Mouse (Mus musculus) cortical plate, adult 2 months (tissue): ENCODE results near the gene Six2.

Source experiments
- CTCF ChIP-seq: fragments of 200-500 bp; IDR thresholded peaks from 2 replicates; pipeline ENCODE4 v1.5.1; 2011; ENCODE audit warnings: mild to moderate bottlenecking, control low read depth, low read length; ENCODE audit not compliant: insufficient read depth; ENCODE audit errors: extremely low read depth
- POLR2A ChIP-seq: fragments of 200-500 bp; IDR thresholded peaks from 2 replicates; pipeline ENCODE4 v1.6.1; 2011; ENCODE audit warnings: mild to moderate bottlenecking, low read length, control low read depth; ENCODE audit not compliant: insufficient read depth; ENCODE audit errors: extremely low read depth

DNA sequence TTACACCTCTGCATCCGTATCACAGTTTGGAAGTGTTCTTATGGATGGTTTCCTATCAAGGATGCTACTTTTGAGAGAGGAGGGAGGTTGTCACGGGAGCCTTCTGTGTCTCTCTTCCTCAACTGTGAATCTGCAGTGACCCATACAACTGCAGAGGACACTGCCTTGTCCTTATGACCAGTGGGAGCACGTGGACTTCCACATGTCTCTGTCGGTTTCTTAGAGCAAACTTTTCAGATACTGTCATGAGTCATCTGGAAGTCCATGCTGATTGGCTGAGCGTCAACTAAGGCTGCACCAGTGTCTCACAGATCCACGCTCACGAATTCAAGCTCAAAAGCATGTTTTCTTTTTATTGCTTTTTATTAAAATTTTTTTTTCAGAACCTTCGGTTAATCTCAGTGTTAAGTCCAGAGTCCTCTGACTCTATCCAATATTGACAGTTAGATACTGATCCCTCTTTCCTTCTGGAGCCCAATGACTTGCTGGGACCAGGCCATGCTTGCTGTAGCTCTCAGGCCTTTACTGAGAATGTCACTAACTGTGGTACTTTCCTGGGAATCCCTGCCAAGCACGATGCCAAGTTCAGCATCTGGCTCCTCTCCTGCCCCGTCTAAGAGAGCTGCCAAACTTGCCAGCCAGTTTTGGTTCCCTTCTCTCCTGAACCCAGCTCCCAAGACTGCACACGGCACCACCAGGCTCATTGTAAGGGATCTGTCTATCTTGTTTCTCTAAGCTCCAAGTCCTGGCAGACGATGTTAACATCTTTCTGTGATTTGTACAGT is 42.3 kb upstream of the Six2 start:
- TF ChIP-seq POLR2A, result no peak
- no peak for TF ChIP-seq CTCF
